Comparison of ENCODE assay signal across 10 mouse cellular contexts in genomic region chr2:105676909-105677433, GRCm38 (mm10). TPM values are rescaled to one million over a fixed set of nuclear protein-coding genes. Genes with fewer than 3 reads are reported as not detected.
A peak's percentile ranks its signal among the peaks of the same experiment; 100 is the strongest.
DNase-seq lines count a peak whose midpoint lies in the region; ATAC-seq and TF ChIP-seq lines count a peak whose summit lies in the region.
"Had no signal": no experiment of that assay in that cellular context is flagged by ENCODE, and none has a peak within 500 bp of the region (broad histone marks: within the 10 kb centered on the region; RNA-seq: fewer than 3 reads in every experiment).

No protein-coding gene starts in this region.

- peak overlapping the region; percentile 92 for H3K9ac ChIP-seq in neural tube, embryonic 11.5 days (ENCODE audit: low read length)
- H3K9ac ChIP-seq in limb, embryonic 12.5 days (replicated peaks) = no peak overlapping the region

- WGBS in cerebellum, adult 2 months = 2% methylated on average over 11 of the region's 11 CpGs
- WGBS in neural tube, embryonic 11.5 days = 0% methylated on average over 11 of the region's 11 CpGs
- WGBS in limb, embryonic 12.5 days = under 1% methylated on average over 11 of the region's 11 CpGs

- no peak for DNase-seq in cerebellum, adult 2 months
- no peak for DNase-seq in cerebellum, adult 9-10 months
- DNase-seq in neural tube, embryonic 11.5 days (ENCODE audit: low spot score) = no peak
- DNase-seq in neural tube, embryonic 10.5 days (ENCODE audit: extremely low spot score, low spot score) = no peak
- DNase-seq in thymus, postnatal 10 days (ENCODE audit: low spot score in 2 of 2) = no peak
- DNase-seq in right cerebral cortex, postnatal 14 days = no peak
- DNase-seq in gastrocnemius, adult 18-20 months (ENCODE audit: low spot score) = no peak
- DNase-seq: lung, postnatal 36 days; thymus, adult 18-20 months had no signal

- H3K36me3 ChIP-seq in neural tube, embryonic 11.5 days (ENCODE audit: control insufficient read depth, insufficient read depth, low read length) = no peaks in the 10 kb centered on the region
- H3K36me3 ChIP-seq in limb, embryonic 12.5 days = no peaks in the 10 kb centered on the region

- H3K9me3 ChIP-seq in neural tube, embryonic 11.5 days (ENCODE audit: control insufficient read depth, low read length) = no peaks in the 10 kb centered on the region
- H3K9me3 ChIP-seq in limb, embryonic 12.5 days = no peaks in the 10 kb centered on the region

- no peaks in the 10 kb centered on the region for H3K27me3 ChIP-seq in cerebellum, adult 2 months (ENCODE audit: control insufficient read depth, insufficient read depth, low read length)
- peaks cover 67% of the 10 kb centered on the region for H3K27me3 ChIP-seq in neural tube, embryonic 11.5 days (ENCODE audit: control insufficient read depth, insufficient read depth, low read length)
- H3K27me3 ChIP-seq in limb, embryonic 12.5 days = peaks cover 99% of the 10 kb centered on the region

- no peak for ATAC-seq in neural tube, embryonic 11.5 days (ENCODE audit: insufficient read depth, low FRiP score, low TSS enrichment)
- no peak for ATAC-seq in limb, embryonic 12.5 days (ENCODE audit: insufficient number of reproducible peaks, insufficient read depth, low FRiP score, low TSS enrichment, low read depth)

- TF ChIP-seq CTCF in cerebellum, adult 2 months (IDR thresholded peaks at IDR 0.05; ENCODE audit: borderline replicate concordance, insufficient read depth, low read depth, low read length) = no peak

- no peaks in the 10 kb centered on the region for H3K4me1 ChIP-seq in cerebellum, adult 2 months (ENCODE audit: control insufficient read depth, insufficient read depth, low read length)
- peaks cover 21% of the 10 kb centered on the region for H3K4me1 ChIP-seq in neural tube, embryonic 11.5 days (ENCODE audit: control insufficient read depth, insufficient read depth, low read length)
- H3K4me1 ChIP-seq in limb, embryonic 12.5 days (replicated peaks) = peaks cover 43% of the 10 kb centered on the region

- TF ChIP-seq POLR2A in cerebellum, adult 2 months (IDR thresholded peaks at IDR 0.05; ENCODE audit: borderline replicate concordance, insufficient read depth, low read length) = no peak

- peak overlapping the region; percentile 99 for H3K27ac ChIP-seq in cerebellum, adult 2 months (ENCODE audit: insufficient read depth, low read length)
- H3K27ac ChIP-seq in neural tube, embryonic 11.5 days (ENCODE audit: low read depth, low read length) = peak overlapping the region; percentile 77
- no peak overlapping the region for H3K27ac ChIP-seq in limb, embryonic 12.5 days

- H3K4me2 ChIP-seq in neural tube, embryonic 11.5 days (ENCODE audit: low read depth) = peak overlapping the region; percentile 71
- peak overlapping the region; percentile 66 for H3K4me2 ChIP-seq in limb, embryonic 12.5 days

- peak overlapping the region; percentile 93 for H3K4me3 ChIP-seq in cerebellum, adult 2 months (replicated peaks; ENCODE audit: insufficient read depth, low read depth, low read length)
- H3K4me3 ChIP-seq in neural tube, embryonic 11.5 days (ENCODE audit: low read depth, low read length) = peak overlapping the region; percentile 62
- H3K4me3 ChIP-seq in limb, embryonic 12.5 days (replicated peaks) = peak overlapping the region; percentile 39; the same call in 1 of the 2 replicates

RNA-seq across cellular contexts. Expression of gene Pax6, which starts 8.3 kb away (rescaled TPM):
- polyA plus RNA-seq in cerebellum, adult 2 months (2012; rRNA removed) = 84.5 and 103 TPM in 2 replicates
- polyA plus RNA-seq in neural tube, embryonic 11.5 days (2014; fragmentation: Nextera tagmentation; extraction: Ambion mirVana) = 28.2 and 30.7 TPM in 2 replicates
- polyA plus RNA-seq in limb, embryonic 12.5 days (2016; fragmentation: Nextera tagmentation; extraction: Ambion mirVana) = 0.49 TPM in 1 of 2 replicates, not detected in the other
- total RNA-seq in gastrocnemius, adult 18-20 months (2021) = not detected

Comparison
In these comparisons a context has a peak if more than half of its experiments do, and no peak if none do; other contexts are left out.
1. H3K4me3 ChIP-seq: peak in every context shown above with its lines; median percentile 93 in cerebellum, adult 2 months; 62 in neural tube, embryonic 11.5 days; 39 in limb, embryonic 12.5 days.
2. RNA of gene Pax6, which starts 8.3 kb away (polyA plus RNA-seq): 84.5 to 103 TPM in cerebellum, adult 2 months and 28.2 to 30.7 TPM in neural tube, embryonic 11.5 days; 0.49 TPM in limb, embryonic 12.5 days; every median in the first group is over 10 times any median in the second.